Mouse (Mus musculus) bone marrow macrophage, adult 2 months (primary cell): Measurements from ENCODE around the gene Tbc1d8.
A peak's percentile ranks its signal among the peaks of the same experiment; 100 is the strongest.

Experiments used
- CTCF ChIP-seq: IDR thresholded peaks from 2 replicates; pipeline ENCODE4 v1.5.1; 2012; ENCODE audit warnings: low read depth, mild to moderate bottlenecking, low read length, moderate library complexity
- POLR2A ChIP-seq: IDR thresholded peaks from 2 replicates; pipeline ENCODE4 v1.6.1; 2012; ENCODE audit warnings: mild to moderate bottlenecking, low read depth, low read length, borderline replicate concordance

GRCm38 (mm10) chr1:39372220-39372843, 106.2 kb downstream of the Tbc1d8 start:
- peak; percentile 11; the same call in 1 of the 2 replicates for TF ChIP-seq CTCF
- no peak for TF ChIP-seq POLR2A
